Mouse (Mus musculus): ENCODE data around the gene Oxct1.

The Oxct1 gene

DNA sequence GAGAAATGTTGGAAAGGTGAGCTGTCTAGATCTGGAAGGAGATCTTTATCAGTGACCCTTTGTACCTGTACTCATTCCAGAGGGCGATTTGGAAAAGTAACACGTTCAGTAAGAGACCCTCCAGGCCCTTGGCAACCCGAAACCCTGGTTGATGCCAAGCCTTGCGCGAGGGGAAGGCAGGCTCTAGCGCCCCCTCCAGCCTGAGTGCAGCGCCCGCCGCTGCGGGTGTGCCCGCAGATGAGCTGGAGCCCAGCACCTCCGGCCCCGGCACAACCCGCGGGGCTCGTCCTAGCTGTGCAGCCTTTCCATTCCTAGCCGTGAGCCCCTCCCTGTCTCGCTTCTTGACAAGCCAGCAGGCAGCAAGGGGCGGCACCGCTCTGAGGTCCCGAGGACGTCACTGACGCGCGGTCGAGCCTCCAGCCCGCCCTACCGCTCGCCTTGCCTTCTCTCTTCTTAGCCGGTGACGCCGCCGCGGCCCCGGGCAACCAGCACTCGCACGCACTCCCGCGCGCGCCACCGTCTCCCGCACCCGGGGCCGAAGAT lies at the start of gene Oxct1:
TSS of gene Oxct1 (plus strand) at position 153 of the 543 bp plus-strand sequence.
- DNase-seq (ENCODE audit: low read depth): peak; percentile 82

DNA sequence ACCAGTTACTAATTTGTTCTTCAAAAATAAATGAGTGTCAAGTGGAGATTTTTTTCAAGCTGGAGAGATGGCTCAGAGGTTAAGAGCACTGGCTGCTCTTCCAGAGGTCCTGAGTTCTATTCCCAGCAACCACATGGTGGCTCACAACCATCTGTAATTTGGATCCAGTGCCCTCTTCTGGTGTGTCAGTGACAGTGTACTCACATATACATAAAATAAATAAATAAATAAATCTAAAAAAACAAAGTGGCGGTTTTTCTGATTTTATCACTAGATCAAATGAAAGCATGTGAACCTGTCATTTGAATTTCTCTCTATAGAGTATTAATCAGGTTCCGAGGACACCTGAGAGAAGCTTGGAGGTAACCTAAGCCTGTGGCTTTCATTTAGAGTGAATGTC lies 47.9 kb upstream of the Oxct1 start:
- DNase-seq (ENCODE audit: low read depth): no peak

- peak; percentile 61 for DNase-seq (ENCODE audit: low read depth)
These were observed 46.9 kb upstream of the Oxct1 start, which contains the start of gene Fbxo4 for GRCm38 (mm10) chr15:3979061-3979848. Fbxo4 (minus strand) TSS chr15:3979573.

DNA sequence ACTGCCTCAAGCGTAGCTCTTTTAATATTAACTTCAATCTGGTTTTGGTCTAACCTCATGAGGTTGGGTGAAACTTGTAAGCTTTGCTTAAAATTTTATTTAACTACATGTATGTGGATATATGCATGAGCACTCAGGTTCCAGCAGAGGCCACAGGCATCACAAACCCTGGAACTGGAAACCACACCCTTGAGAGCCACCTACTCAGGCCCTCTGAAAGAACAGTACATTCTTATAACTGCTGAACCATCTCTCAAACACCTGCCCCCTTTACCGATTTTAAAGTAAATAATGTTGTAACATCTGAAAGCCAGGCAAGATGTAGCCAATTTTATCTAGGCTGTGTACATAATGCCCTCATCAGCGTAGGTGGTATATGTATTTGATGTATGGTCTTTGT lies 46.3 kb upstream of the Oxct1 start:
- DNase-seq (ENCODE audit: low read depth): peak; percentile 27

- no peak for DNase-seq (ENCODE audit: low read depth)
These were observed 43.5 kb upstream of the Oxct1 start for GRCm38 (mm10) chr15:3982732-3983131.

DNA sequence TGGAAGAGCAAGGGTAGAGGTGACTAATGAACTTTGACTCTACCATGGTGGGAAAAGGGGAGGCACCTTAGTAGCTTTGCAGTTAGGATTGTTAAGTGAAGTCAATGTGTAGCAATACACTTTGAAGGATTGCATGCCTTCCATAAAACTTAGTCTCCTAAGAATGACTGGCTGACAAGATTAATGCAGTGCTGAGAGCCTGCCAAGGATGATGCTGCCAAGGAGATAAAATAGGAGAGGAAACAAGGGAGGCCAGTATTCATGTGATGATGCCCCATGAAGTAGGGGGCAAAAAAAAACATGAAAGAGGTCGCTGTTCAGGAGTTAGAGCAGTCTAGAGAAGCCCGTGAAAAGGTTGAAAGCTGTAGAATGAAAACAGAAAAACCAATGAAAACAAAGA lies 41.3 kb upstream of the Oxct1 start:
- no peak for DNase-seq (ENCODE audit: low read depth)

DNA sequence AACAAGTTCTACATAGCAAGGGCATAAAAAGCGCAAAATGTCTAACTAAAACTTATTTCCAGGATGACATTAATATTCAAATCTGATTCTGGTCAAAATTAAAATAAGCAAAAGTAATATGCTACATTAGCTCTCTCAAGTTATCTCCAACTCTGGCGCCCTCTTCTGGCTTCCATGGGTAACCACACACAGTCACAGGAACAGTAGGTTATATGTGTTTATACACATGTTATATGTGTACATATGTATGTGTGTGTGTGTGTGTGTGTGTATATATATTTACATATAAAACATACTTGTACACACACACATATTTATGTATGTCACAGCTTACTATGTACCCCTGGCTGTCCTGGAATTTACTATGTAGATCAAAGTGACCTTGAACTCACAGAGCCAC lies 38.2 kb upstream of the Oxct1 start:
- DNase-seq (ENCODE audit: low read depth): peak; percentile 56

GRCm38 (mm10) chr15:3994852-3995447 lies 31.2 kb upstream of the Oxct1 start:
- peak; percentile 27 for DNase-seq (ENCODE audit: low read depth)

DNA sequence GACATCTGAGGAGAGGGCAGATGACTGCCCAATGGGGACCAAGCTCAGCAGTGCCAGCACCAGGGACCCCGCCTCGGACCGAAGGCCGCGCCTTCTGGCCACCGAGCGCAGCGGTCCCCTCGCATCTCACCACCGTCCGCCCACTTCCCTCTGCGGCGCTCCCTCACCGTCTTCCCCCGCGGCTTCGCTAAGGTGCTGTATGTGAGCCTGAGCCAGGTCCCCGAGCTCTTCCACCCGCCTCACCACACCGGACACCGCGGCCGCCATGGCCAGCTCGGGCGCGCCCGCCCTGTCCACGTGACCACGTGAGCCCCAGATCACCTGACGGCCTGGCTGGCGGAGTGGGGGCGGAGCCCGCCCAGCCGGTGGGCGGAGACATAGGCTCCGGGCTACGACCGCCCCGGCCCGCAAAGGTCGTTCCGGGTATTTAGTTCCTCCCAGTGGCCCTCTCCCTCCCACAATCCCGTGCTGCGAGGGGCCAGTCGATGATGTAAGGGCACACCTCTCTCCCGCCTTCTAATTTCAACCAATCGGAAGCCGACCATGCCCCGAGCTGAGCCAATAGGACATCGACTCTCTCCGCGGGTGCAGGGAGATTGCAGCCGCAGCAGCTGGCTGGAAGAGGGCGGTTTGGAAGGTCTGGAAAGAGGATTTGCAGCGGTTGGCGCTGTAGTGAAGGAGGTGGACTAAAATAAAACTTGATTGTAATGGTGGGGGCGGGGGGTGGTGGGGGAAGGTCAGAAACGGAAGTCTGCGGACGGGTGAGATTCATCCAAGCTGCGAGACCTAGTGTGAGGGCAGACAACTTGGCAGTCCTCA lies 30.5 kb upstream of the Oxct1 start, which contains the start of gene AW549877:
TSS of gene AW549877 (minus strand) at position 297 of the 819 bp plus-strand sequence.
- peak; percentile 95 for DNase-seq (ENCODE audit: low read depth)

DNA sequence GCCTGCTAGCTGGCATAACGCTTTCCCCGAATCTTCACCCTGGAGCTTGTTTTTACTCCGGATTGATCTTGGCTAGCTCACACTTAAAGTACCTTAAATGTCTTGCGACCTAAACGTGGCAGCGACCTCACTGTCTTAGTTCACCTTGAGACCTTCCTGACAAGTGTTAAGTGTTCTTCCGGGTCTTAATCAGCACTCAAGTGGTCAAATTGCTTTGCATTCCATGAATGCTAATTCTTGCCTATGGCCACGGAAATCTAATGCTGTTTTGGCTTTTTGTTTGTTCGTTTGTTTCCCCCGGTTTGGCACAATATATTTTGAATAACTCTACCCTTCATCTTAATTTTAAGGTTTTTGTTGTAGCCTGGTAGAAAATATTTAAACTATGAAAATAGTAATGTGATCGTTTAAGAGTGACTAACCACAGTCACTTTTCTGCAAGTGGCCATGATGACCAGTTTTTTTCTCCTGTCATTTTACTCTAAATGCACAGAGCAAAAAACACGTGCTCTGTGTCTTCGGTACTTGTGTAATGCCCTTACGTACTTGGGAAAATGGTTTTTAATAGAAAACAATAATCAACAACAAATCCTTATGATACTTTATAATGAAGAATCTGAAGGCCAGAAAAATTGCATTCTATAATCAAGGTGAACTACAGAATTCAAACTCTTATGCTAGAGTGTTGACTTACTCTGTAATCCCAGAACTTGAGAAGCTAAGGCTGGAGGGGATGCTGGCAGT lies 29.7 kb upstream of the Oxct1 start:
- no peak for DNase-seq (ENCODE audit: low read depth)

- DNase-seq (ENCODE audit: low read depth): no peak
These were observed 27.0 kb upstream of the Oxct1 start for GRCm38 (mm10) chr15:3999144-3999543.

GRCm38 (mm10) chr15:4000536-4000935 lies 25.6 kb upstream of the Oxct1 start:
- DNase-seq (ENCODE audit: low read depth): no peak

GRCm38 (mm10) chr15:4013873-4014272 lies 12.3 kb upstream of the Oxct1 start:
- DNase-seq (ENCODE audit: low read depth): no peak

- no peak for DNase-seq (ENCODE audit: low read depth)
These were observed 5.5 kb upstream of the Oxct1 start for GRCm38 (mm10) chr15:4020711-4021110.

GRCm38 (mm10) chr15:4023747-4024146 lies 2.4 kb upstream of the Oxct1 start:
- DNase-seq (ENCODE audit: low read depth): no peak

GRCm38 (mm10) chr15:4024726-4025507 lies 1.3 kb upstream of the Oxct1 start:
- DNase-seq (ENCODE audit: low read depth): no peak

DNA sequence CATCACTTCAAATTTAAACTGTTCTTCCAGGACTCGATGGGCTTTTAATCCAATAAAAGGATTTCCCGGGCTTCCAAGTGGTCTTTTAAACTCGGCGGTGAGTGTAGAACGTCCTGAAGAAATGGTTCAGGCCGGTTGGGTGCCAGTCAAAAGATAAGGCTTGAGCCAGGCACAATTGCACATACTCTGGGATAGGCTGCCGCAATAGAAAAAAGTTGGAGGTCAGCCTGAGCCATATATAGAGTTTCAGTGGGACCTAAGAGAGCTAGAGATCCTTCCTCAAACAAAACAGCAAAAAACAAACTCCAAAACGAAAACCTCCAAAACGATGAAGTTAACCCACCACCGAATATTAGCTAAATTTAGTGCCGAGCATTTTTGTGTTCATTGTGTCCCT lies 677 bp upstream of the Oxct1 start:
- DNase-seq (ENCODE audit: low read depth): no peak

- DNase-seq (ENCODE audit: low read depth): peak; percentile 44
These were observed 825 bp downstream of the Oxct1 start for GRCm38 (mm10) chr15:4026831-4027584.

DNA sequence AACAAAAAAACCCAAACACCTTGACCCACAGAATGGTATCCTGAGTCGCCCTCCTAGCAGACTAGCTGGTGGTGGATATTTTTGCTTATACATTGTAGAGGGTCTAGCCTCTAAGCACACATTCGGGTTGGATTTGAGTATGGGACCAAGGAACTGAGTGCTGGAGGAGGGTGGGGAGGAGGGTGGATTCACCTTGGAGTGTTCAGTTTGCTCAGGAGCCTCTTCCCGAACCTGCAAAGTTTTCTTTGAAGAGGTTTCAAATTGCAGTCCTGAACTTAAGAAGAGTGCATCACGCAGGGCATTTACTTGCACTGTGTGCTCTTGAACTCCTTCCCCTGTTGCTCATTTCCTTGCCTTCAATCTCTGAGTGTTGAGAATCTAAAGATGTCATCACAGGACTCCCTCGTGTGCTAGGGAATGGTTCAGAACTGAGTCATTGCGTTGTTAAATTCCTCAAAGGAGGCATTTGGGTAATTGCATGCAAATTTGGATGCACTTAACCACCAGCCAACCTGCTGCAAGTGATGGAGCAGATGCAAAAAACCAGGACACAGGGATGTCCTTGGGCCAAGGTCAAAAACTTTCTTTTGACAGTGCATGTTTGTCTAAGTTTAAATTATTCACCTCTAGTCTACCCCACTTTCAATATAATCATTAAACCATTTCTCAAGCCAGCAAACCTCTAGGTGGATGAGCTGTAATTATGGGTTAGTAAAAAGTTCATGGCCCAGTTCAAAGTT lies 1.7 kb downstream of the Oxct1 start:
- no peak for DNase-seq (ENCODE audit: low read depth)

DNA sequence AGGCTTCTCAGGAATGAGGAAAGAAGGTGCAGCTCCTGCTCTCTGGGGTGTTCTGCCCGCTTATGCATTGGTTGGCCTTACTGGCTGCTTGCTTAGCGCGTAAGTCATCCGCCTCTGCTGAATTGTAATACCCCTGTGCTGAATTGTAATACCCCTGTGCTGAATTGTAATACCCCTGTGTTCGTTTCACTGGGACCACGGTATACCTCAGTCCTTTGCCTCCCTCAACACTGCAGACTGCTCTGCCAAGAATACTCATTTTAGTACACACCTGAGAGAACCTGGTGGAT lies 2.2 kb downstream of the Oxct1 start:
- DNase-seq (ENCODE audit: low read depth): no peak

Data from c-Kit-positive CD71-positive TER-119-negative erythroid progenitor cells, embryonic 14.5 days (primary cell).